Mouse (Mus musculus): ENCODE data around the gene Scn3a. TPM values are rescaled to one million over a fixed set of nuclear protein-coding genes. Genes with fewer than 3 reads are reported as not detected.

Gene Scn3a
- polyA plus RNA-seq, 1 experiment from 2014 or later, result 0.64 TPM

- Histone ChIP-seq H3K9me3 (replicated peaks; ENCODE audit: control insufficient read depth, low read length) (no peaks in the 10 kb centered on the region), H3K4me1 (ENCODE audit: control insufficient read depth, insufficient read depth, low read length) (0 out of 2 replicates have a peak, but pooled peaks cover 3% of the 10 kb centered on the region), H3K4me3 (ENCODE audit: low read length) (no peak overlapping the region), H3K9ac (ENCODE audit: low read length) (no peak overlapping the region), H3K27ac (ENCODE audit: low read length) (no peak overlapping the region), H3K36me3 (ENCODE audit: control insufficient read depth, insufficient read depth) (no peaks in the 10 kb centered on the region), H3K27me3 (ENCODE audit: control insufficient read depth, insufficient read depth, low read length) (no peaks in the 10 kb centered on the region), H3K4me2 (ENCODE audit: low read depth, low read length) (no peak overlapping the region)
- 84% methylated on average over 10 of the region's 10 CpGs for WGBS
- ATAC-seq (replicated peaks; ENCODE audit: extremely low read depth, insufficient read depth, low FRiP score), result no peak
These were observed 35.1 kb downstream of the Scn3a start for GRCm38 (mm10) chr2:65532127-65532854.

DNA sequence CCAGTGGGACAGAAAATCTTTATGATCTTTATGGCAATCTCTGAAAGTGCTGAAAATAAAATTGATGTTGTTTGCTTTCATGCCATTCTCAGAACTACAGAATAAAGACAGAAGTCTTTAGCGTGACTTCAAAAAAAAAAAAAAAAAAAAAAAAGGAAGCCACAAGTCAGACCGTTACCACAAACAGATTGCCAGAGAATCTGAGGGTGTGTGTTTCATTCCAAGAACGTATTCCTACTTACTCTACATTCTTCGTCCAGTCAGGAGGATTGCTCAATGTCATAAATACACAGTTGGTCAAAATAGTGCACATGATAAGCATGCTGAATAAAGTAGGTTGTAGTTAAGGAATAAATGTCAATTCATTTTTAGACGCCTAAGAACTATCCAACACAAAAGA lies 38.3 kb downstream of the Scn3a start:
- 54% methylated on average over 5 of the region's 5 CpGs for WGBS
- Histone ChIP-seq H3K4me3 (ENCODE audit: low read length) (no peak overlapping the region), H3K27me3 (ENCODE audit: control insufficient read depth, insufficient read depth, low read length) (no peaks in the 10 kb centered on the region), H3K4me2 (ENCODE audit: low read depth, low read length) (no peak overlapping the region), H3K9me3 (replicated peaks; ENCODE audit: control insufficient read depth, low read length) (no peaks in the 10 kb centered on the region), H3K9ac (ENCODE audit: low read length) (no peak overlapping the region), H3K27ac (ENCODE audit: low read length) (no peak overlapping the region), H3K4me1 (ENCODE audit: control insufficient read depth, insufficient read depth, low read length) (0 out of 2 replicates have a peak, but pooled peaks cover 3% of the 10 kb centered on the region), H3K36me3 (ENCODE audit: control insufficient read depth, insufficient read depth) (no peaks in the 10 kb centered on the region)
- no peak for ATAC-seq (replicated peaks; ENCODE audit: extremely low read depth, insufficient read depth, low FRiP score)

DNA sequence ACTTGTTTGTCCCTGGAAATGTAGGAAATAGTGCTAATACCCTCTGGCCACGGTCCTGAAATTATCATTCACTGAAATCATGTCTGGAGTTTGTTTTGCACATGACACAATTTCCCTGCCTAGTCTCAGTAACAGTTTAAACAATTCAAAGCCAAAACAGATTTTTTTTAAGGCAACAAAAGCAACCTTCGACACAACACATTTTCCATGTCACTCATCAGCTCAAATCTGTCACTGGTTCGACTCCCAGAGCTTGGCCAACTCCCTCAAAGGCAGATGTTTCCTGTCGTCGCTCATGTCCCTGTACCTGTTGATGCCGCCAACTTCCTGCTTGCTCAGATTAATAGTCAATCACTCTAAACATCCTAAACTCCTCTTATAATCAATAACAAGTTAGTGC lies 50.7 kb downstream of the Scn3a start:
- Histone ChIP-seq H3K36me3 (ENCODE audit: control insufficient read depth, insufficient read depth) (no peaks in the 10 kb centered on the region), H3K27ac (ENCODE audit: low read length) (no peak overlapping the region), H3K4me1 (ENCODE audit: control insufficient read depth, insufficient read depth, low read length) (no peaks in the 10 kb centered on the region), H3K9me3 (replicated peaks; ENCODE audit: control insufficient read depth, low read length) (no peaks in the 10 kb centered on the region), H3K9ac (ENCODE audit: low read length) (no peak overlapping the region), H3K4me2 (ENCODE audit: low read depth, low read length) (no peak overlapping the region), H3K27me3 (ENCODE audit: control insufficient read depth, insufficient read depth, low read length) (no peaks in the 10 kb centered on the region), H3K4me3 (ENCODE audit: low read length) (no peak overlapping the region)
- ATAC-seq (replicated peaks; ENCODE audit: extremely low read depth, insufficient read depth, low FRiP score), result no peak
- 26% methylated on average over 6 of the region's 6 CpGs for WGBS

- Histone ChIP-seq H3K27ac (ENCODE audit: low read length) (no peak overlapping the region), H3K9ac (ENCODE audit: low read length) (no peak overlapping the region), H3K36me3 (ENCODE audit: control insufficient read depth, insufficient read depth) (no peaks in the 10 kb centered on the region), H3K27me3 (ENCODE audit: control insufficient read depth, insufficient read depth, low read length) (no peaks in the 10 kb centered on the region), H3K4me2 (ENCODE audit: low read depth, low read length) (no peak overlapping the region), H3K4me1 (ENCODE audit: control insufficient read depth, insufficient read depth, low read length) (no peaks in the 10 kb centered on the region), H3K9me3 (replicated peaks; ENCODE audit: control insufficient read depth, low read length) (no peaks in the 10 kb centered on the region), H3K4me3 (ENCODE audit: low read length) (no peak overlapping the region)
- WGBS, result 67% methylated on average over 12 of the region's 12 CpGs
- no peak for ATAC-seq (replicated peaks; ENCODE audit: extremely low read depth, insufficient read depth, low FRiP score)
These were observed 59.2 kb downstream of the Scn3a start for GRCm38 (mm10) chr2:65508217-65508616.

DNA sequence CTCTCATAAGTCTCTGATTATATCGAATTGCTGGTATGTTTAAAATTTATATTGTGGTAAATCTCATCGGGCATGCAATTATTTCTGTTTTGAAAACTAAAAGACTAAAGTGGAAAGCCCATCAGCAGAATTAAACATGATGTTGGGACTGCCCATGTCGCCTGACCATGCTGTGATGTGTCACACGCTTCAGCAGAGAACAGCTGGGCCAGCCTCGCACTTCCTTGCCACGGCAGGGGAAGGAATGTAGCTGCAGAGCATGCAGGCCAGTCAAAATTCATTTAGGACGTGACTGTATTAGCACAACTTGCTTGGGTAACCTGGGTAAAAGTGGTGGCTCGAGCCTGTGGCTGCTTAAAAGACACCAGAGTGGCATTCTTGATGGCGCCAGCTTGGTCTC lies 77.0 kb downstream of the Scn3a start:
- H3K9ac ChIP-seq (ENCODE audit: low read length), result no peak overlapping the region
- H3K4me3 ChIP-seq (ENCODE audit: low read length), result no peak overlapping the region
- no peaks in the 10 kb centered on the region for H3K4me1 ChIP-seq (ENCODE audit: control insufficient read depth, insufficient read depth, low read length)
- 66% methylated on average over 9 of the region's 9 CpGs for WGBS
- ATAC-seq (replicated peaks; ENCODE audit: extremely low read depth, insufficient read depth, low FRiP score), result no peak
- H3K4me2 ChIP-seq (ENCODE audit: low read depth, low read length), result no peak overlapping the region
- no peaks in the 10 kb centered on the region for H3K27me3 ChIP-seq (ENCODE audit: control insufficient read depth, insufficient read depth, low read length)
- H3K36me3 ChIP-seq (ENCODE audit: control insufficient read depth, insufficient read depth), result no peaks in the 10 kb centered on the region
- H3K27ac ChIP-seq (ENCODE audit: low read length), result no peak overlapping the region
- H3K9me3 ChIP-seq (replicated peaks; ENCODE audit: control insufficient read depth, low read length), result no peaks in the 10 kb centered on the region

DNA sequence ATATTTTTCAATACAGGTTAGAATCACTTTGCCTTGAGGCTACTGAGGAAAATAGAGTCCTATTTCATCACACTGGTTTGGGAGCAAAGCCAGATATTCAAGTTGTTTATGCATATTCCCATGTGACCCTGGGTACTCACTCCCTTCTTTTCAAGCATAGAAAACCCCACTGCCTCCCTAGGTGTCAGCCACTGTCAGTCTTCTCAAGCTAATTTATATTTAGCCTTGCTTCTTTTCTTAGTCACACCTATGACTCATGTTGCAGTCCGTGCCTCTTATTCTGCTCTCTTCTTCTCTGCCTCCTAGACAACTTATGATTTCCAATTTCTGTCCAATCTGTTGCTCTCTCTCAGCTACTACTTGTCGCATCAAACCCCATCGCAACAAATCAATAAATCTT lies 84.0 kb downstream of the Scn3a start:
- H3K9me3 ChIP-seq (replicated peaks; ENCODE audit: control insufficient read depth, low read length), result no peaks in the 10 kb centered on the region
- H3K27me3 ChIP-seq (ENCODE audit: control insufficient read depth, insufficient read depth, low read length), result no peaks in the 10 kb centered on the region
- H3K36me3 ChIP-seq (ENCODE audit: control insufficient read depth, insufficient read depth), result no peaks in the 10 kb centered on the region
- H3K4me1 ChIP-seq (ENCODE audit: control insufficient read depth, insufficient read depth, low read length), result peaks cover 4% of the 10 kb centered on the region
- 62% methylated on average over 3 of the region's 3 CpGs for WGBS
- H3K4me2 ChIP-seq (ENCODE audit: low read depth, low read length), result no peak overlapping the region
- ATAC-seq (replicated peaks; ENCODE audit: extremely low read depth, insufficient read depth, low FRiP score), result no peak
- no peak overlapping the region for H3K4me3 ChIP-seq (ENCODE audit: low read length)
- no peak overlapping the region for H3K9ac ChIP-seq (ENCODE audit: low read length)
- H3K27ac ChIP-seq (ENCODE audit: low read length), result no peak overlapping the region

DNA sequence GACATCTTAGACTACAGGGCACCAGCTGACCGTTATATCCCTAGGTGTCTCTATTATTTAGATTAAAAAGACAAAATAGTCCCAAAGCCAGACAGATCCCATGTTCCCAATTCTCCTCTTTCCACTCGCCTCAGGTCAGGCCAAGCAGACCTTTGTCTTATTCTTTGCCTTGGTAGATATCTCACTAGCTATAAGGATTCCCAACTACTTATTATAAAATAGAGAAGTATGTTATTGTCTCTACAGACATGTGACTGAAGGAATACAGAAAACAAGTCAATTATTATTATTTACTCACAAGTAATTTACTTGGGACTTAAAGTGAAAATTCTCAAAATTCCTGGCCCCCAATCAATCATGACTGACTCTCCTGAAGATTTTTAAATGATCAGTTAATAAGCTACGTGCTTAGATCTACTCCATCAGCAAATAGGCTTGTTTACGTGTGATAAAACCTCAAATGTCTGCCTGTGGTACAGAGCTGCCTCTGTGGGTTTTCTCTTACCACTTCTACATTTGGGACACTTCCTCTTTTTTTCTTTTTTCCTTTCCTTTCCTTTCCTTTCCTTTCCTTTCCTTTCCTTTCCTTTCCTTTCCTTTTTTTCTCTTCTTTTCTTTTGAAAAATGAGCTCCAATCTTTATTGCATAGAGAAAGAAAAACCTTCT lies 86.3 kb downstream of the Scn3a start:
- Histone ChIP-seq H3K9ac (ENCODE audit: low read length) (no peak overlapping the region), H3K27me3 (ENCODE audit: control insufficient read depth, insufficient read depth, low read length) (no peaks in the 10 kb centered on the region), H3K4me1 (ENCODE audit: control insufficient read depth, insufficient read depth, low read length) (peaks cover 6% of the 10 kb centered on the region), H3K4me2 (ENCODE audit: low read depth, low read length) (no peak overlapping the region), H3K9me3 (replicated peaks; ENCODE audit: control insufficient read depth, low read length) (no peaks in the 10 kb centered on the region), H3K36me3 (ENCODE audit: control insufficient read depth, insufficient read depth) (no peaks in the 10 kb centered on the region), H3K4me3 (ENCODE audit: low read length) (no peak overlapping the region), H3K27ac (ENCODE audit: low read length) (no peak overlapping the region)
- 73% methylated on average over 4 of the region's 4 CpGs for WGBS
- no peak for ATAC-seq (replicated peaks; ENCODE audit: extremely low read depth, insufficient read depth, low FRiP score)

- Histone ChIP-seq H3K27me3 (ENCODE audit: control insufficient read depth, insufficient read depth, low read length) (no peaks in the 10 kb centered on the region), H3K9me3 (replicated peaks; ENCODE audit: control insufficient read depth, low read length) (no peaks in the 10 kb centered on the region), H3K4me3 (ENCODE audit: low read length) (peak overlapping the region; percentile 16), H3K36me3 (ENCODE audit: control insufficient read depth, insufficient read depth) (no peaks in the 10 kb centered on the region), H3K4me1 (ENCODE audit: control insufficient read depth, insufficient read depth, low read length) (no peaks in the 10 kb centered on the region), H3K27ac (ENCODE audit: low read length) (no peak overlapping the region), H3K9ac (ENCODE audit: low read length) (0 out of 2 replicates have a peak overlapping the region, but pooled peaks have one; percentile 3), H3K4me2 (ENCODE audit: low read depth, low read length) (peak overlapping the region; percentile 45)
- 62% methylated on average over 11 of the region's 11 CpGs for WGBS
- ATAC-seq (replicated peaks; ENCODE audit: extremely low read depth, insufficient read depth, low FRiP score), result no peak
These were observed 96.0 kb downstream of the Scn3a start for GRCm38 (mm10) chr2:65471311-65471882.

DNA sequence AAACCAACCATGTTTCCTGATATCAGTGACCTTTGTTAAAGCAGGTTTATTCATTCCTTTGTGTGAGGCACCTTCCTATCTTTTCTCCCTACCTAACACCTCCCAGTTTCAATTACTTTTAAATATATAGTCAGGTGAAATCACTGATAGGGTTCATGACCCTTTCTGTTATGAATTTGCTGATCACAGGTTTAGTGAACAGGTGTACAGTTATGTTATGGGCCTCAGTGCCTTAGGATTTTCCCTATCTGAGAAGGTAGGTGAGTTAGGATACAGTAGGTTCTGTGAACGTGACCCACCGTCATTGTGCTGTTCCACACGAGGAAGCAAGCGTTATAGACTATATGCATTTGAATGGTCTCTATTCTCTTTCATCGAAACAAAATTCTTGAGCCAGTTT lies 101.7 kb downstream of the Scn3a start:
- Histone ChIP-seq H3K9ac (ENCODE audit: low read length) (no peak overlapping the region), H3K9me3 (replicated peaks; ENCODE audit: control insufficient read depth, low read length) (no peaks in the 10 kb centered on the region), H3K4me3 (ENCODE audit: low read length) (no peak overlapping the region), H3K27me3 (ENCODE audit: control insufficient read depth, insufficient read depth, low read length) (no peaks in the 10 kb centered on the region), H3K36me3 (ENCODE audit: control insufficient read depth, insufficient read depth) (no peaks in the 10 kb centered on the region), H3K4me1 (ENCODE audit: control insufficient read depth, insufficient read depth, low read length) (no peaks in the 10 kb centered on the region), H3K4me2 (ENCODE audit: low read depth, low read length) (no peak overlapping the region), H3K27ac (ENCODE audit: low read length) (no peak overlapping the region)
- 86% methylated on average over 5 of the region's 5 CpGs for WGBS
- ATAC-seq (replicated peaks; ENCODE audit: extremely low read depth, insufficient read depth, low FRiP score), result no peak

Data from heart, embryonic 16.5 days (tissue).